Mouse (Mus musculus) megakaryocyte, embryonic 14.5 days (primary cell): ENCODE measurements around the gene Gpatch3.

ENCODE experiments used
- FLI1 ChIP-seq: IDR thresholded peaks from 2 replicates; pipeline ENCODE4 v1.6.1; 2012; ENCODE audit warnings: low read length, inconsistent platforms, mixed read lengths
- GATA1 ChIP-seq: IDR thresholded peaks from 3 replicates; pipeline ENCODE4 v1.6.1; 2012; ENCODE audit warnings: mixed read lengths, low read length, inconsistent platforms, borderline replicate concordance

DNA sequence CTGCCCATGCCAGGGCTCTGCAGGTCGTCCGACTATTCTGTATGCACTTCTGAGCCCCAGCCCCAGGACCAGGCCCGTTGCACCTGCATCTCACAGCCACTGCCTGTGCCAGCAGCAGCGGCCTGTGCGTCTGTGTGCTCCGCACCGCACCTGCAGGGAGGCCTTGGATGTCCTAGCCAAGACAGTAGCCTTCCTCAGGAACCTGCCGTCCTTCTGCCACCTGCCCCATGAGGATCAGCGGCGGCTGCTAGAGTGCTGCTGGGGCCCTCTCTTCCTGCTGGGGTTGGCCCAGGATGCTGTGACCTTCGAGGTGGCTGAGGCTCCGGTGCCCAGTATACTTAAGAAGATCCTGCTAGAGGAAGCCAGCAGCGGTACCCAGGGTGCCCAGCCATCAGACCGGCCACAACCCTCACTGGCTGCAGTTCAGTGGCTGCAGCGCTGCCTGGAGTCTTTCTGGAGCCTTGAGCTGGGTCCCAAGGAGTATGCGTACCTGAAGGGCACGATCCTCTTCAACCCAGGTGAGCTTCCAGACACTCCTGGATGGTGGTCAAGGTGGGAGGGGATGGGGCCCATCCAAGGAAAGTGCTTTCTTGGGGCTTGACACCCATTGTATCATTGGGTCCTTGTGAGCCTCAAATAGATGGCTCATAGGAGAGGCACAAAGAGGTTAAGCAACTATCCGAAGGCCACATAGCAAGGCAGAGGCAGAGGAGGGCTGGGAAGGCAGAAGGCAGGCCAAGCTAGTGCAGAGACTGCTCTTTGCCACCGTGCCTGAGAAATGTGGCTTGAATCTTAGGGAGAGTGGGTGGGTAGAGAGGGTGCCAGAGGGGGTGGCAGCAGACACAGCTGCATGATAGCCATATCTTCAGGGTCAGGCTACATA, 20.9 kb upstream of the Gpatch3 start:
- no peak for TF ChIP-seq GATA1
- TF ChIP-seq FLI1 = no peak
